Mouse (Mus musculus) thymus, postnatal 10 days (tissue): ENCODE results near the gene H2-T23.
A peak's percentile ranks its signal among the peaks of the same experiment; 100 is the strongest.
"Not testable (repeated sequence)": the region's sequence is repeated elsewhere in the genome, so short reads cannot be mapped to it uniquely, and the experiment has no call there.

Experiments used
- DNase-seq, 2 experiments: peaks; one replicate each; pipeline ENCODE4 v3.0.0; 2021; ENCODE audit warnings: low spot score in 2 of 2

The H2-T23 gene

DNA sequence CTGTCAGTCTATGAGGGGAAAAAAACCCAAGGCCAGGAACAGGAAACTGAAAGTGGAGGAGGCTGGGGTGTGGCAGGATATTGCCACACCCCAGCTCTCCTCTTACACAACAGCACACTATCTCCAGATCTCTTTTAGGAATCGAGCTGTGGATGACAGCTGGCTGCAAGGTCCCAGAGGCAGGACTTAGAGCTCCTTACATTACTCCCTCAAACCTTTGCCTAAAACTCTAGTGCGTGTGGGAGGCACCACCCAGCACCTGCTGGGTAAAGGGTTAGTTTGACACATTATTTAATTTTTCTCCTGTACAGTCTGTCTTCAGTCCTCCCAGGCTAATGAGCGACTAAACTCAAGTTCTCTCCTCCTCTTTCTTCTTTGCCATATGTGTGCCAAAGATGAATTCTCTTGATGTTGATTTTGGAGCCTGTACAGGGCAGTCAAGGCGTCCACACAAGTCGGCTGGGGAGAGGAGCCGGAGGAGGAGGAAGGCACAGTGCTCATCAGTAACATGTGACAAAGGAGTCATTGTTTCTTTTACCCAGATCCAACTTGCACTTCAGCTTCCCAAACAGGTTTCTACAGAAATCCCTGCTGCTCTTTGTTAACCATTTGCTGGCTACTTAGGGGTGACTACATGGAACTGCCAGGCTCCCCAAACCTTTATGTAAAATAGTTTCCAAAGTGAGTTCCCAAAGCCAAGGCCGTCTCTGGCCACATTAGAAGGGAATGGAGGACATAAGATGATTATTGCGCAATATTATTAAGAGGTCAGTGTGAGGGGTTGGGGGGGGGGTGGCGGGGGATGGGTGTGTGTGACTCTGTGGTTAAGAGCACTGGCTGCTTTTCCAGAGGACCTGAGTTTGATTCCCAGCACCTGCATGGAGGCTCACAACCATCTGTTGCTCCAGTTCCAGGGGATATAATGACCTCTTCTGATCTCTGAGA, 8.7 kb downstream of the H2-T23 start:
- DNase-seq: no peak

DNA sequence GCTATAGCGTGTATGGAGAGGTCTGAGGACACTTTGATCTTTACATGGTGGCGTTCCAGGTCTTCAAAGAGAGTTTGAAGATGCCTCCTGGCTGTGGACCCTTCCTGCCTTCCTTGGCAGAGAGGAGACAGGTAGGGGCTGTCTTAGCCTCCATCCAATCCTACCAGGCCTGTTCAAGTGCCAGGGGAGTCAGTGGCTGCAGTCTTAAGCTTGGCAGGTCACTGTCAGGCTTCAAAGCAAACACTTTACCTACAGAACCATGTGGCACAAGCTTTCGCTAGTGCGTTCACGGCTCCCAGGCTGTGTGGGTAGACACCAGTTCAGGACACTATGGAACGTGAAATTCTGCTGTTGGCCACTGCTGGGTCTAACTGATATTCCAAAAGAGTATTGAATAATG, 9.7 kb downstream of the H2-T23 start:
- no peak for DNase-seq

DNA sequence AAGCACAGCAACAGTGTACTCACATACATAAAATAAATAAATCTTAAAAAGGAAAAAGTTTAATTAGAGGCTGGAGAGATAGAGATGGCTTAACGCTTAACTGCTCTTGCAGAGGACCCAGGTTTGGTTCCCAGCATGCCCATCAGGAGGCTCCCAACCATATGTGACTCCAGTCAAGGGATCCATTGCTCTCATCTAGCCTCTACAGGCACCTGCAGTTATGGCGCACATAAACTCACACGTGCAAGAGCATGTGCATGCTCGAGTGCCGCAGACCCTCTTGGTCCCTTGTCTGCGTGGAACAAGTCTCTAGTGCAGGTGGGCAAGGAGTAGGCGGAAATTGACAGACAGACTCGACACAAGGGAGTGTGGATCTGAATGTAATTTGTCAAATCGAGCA, 10.6 kb downstream of the H2-T23 start:
- DNase-seq: no peak

GRCm38 (mm10) chr17:36021309-36021708, 11.3 kb downstream of the H2-T23 start:
- no peak for DNase-seq

GRCm38 (mm10) chr17:36020191-36021073, 12.2 kb downstream of the H2-T23 start, which contains the start of gene H2-T24:
Gene H2-T24, minus strand, starts transcription at chr17:36020560.
- DNase-seq: peak; percentile 71 to 75

GRCm38 (mm10) chr17:36019519-36019918, 13.1 kb downstream of the H2-T23 start:
- DNase-seq: no peak

DNA sequence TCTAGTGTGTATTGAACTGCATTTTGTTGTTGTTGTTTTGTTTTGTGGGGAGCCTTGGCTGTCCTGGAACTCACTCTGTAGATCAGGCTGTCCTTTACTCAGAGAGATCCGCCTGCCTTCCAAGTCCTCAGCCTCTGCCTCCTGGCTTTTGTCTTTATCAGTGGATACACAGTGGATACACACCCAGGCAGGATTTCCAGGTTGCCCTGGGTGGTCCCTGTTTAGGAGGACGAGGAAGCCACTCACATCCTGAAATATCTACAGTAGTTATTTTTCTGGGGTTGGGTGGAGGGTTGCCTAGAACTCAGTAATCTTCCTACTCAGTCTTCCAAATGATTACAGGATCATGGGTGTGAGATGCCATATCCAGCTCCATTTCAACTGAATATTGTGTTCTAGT, 13.7 kb downstream of the H2-T23 start:
- no peak for DNase-seq

DNA sequence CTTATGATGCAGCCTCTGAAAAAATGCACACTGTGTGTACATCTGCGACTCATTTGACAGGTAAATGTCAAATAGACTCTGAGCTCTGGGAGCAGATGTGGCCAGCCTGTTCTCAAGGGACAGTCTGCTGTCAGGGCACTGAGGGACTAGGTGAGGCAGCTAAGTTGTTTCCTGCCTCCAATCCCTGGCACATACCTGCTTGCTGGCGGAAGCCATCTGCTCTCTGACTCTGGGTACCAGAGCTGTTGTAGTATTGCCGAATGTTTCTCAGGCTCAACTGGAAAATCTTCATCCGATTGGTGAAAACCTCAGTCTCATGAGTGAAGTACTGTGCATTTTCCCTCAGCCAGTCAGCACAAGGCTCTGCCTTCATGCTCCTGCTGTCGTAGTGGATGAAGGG, 15.6 kb downstream of the H2-T23 start:
- DNase-seq: no peak

GRCm38 (mm10) chr17:36014977-36015376, 17.7 kb downstream of the H2-T23 start:
- DNase-seq: no peak

DNA sequence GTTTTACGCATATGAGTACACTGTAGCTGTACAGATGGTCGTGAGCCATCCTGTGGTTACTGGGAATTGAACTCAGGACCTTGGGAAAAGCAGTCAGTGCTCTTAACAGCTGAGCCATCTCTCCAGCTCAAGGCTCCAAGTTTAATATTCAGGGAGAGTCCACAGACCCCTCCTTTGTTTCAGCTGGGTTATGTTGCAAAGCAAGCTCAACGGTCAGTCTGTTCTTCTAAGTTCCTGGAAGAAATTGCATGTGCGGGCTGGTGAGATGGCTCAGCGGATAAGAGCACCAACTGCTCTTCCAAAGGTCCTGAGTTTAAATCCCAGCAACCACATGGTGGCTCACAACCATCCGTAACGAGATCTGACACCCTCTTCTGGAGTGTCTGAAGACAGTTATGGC, 28.2 kb downstream of the H2-T23 start:
- DNase-seq: not testable (repeated sequence)

DNA sequence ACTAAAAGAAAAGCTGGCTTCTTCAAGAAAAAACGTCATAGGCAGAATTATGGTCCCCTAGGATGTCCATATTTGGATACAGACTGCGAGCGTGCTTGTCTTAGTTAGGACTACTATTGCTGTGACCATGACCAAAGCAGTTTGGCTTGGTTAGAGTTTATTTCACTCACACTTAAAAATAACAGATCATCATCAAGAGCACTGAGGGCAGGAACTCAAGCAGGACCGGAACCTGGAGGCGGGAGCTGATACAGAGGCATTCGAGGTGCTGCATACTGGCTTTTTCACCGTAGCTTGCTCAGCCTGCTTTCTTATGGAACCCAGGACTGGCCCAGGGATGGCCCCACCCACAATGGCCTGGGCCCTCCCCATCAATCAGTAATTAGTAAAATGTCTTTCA, 29.3 kb downstream of the H2-T23 start:
- DNase-seq: no peak

DNA sequence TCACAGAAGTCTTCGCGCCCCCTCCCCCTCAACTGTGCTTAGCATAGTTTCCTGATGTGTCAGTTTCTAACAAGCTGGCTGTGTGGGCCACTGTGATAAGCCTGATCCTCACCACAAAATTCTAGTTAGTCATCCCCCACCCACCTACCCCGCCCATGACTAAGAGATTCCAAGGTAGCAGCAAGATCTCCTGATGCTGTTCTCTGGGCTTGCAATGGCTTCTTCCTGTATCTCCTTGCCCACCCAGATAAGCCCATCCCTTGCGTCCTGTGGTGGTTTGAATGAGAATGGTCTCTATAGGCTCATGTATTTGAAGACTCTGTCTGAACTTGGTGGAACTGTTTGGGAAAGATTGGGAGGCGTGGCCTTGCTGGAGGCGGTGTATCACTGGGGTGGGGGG, 30.7 kb downstream of the H2-T23 start:
- no peak for DNase-seq

GRCm38 (mm10) chr17:36001121-36001897, 31.3 kb downstream of the H2-T23 start:
- no peak for DNase-seq

- DNase-seq: no peak
Observed at GRCm38 (mm10) chr17:36000349-36000748, 32.3 kb downstream of the H2-T23 start.

DNA sequence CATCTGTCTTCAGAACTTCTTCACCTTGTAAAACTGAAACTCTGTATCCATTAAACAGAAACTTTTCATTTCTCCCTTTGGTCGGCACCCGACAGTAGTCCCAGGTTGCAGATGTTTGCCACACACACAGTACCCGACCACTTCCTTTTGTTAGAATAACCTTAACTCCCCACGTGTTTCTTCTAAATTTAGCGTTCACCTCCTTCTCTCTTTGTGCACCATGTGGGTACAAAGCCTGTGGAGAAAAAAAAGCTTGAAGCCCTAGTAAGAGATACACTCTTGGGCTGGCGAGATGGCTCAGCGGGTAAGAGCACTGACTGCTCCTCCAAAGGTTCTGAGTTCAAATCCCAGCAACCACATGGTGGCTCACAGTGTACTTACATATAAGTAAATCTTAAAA, 33.3 kb downstream of the H2-T23 start:
- DNase-seq: peak; percentile 81 to 84

- peak in 1 of 2 experiments; percentile 34 for DNase-seq
Observed at GRCm38 (mm10) chr17:35998545-35999305, 33.9 kb downstream of the H2-T23 start.

- DNase-seq: peak; percentile 39 to 50
Observed at GRCm38 (mm10) chr17:35997713-35998510, 34.7 kb downstream of the H2-T23 start.

DNA sequence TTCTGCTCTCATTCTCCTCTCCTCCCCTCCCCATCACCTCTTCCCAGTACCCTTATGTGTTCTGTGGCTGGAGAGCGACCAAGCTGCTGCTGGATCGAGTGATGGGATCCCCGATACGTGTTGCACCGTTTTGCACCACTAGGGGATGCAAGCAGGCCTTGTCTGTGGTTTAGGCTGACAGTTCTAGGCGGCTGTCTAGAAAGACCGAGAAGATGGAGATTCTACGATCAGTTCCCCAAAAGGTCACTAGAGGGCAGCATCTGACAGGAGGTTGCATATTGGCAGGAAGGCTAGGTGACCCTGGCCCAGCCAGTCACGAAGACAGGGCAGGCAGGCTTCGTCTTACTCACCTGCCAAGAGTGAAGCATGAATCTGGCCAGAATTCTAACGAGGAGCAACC, 35.7 kb downstream of the H2-T23 start:
- DNase-seq: peak; percentile 98 to 100

DNA sequence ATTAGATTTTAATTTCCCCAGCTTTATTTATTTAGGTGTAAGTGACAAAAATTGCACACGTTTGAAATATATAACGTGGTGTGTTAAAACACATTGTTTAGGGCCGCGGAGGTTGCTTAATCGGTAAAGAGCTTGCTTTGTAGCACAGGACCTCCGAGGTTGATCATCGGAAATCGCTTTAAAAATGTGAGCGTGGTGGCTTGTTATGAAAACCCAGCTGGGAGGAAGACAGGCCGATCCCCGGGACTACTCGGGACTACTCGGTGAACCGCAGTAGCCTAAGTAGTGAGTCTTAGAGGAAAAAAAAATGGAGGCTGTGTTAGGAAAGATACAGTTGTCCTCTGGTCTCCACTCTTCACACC, 37.8 kb downstream of the H2-T23 start:
- DNase-seq: no peak
